Mouse (Mus musculus): Measurements from ENCODE around the gene Sdhaf3. TPM values are rescaled to one million over a fixed set of nuclear protein-coding genes. Genes with fewer than 3 reads are reported as not detected.
"Not testable (repeated sequence)": the region's sequence is repeated elsewhere in the genome, so short reads cannot be mapped to it uniquely, and the experiment has no call there.

Gene Sdhaf3
- total and polyA plus RNA-seq, 3 experiments = 6.0 to 11.6 (median 8.8) TPM

GRCm38 (mm10) chr6:6959234-6959633 lies 3.4 kb downstream of the Sdhaf3 start:
- H3K79me2 ChIP-seq (replicated peaks; ENCODE audit: control insufficient read depth, extremely low read depth, insufficient read depth, poor library complexity, severe bottlenecking); H3K4me3 ChIP-seq (replicated peaks in 1 of 3; ENCODE audit: low read depth in 2 of 3, low read length in 2 of 3, poor library complexity in 1 of 3); in situ Hi-C loops (cut with MboI; ENCODE audit: low pct_ligation_motif_present, low pct_unique_long_range_greater_than_20kb, low sequenced_read_pairs); H3K9me3 ChIP-seq (replicated peaks; ENCODE audit: low read length); H3K9ac ChIP-seq (ENCODE audit: insufficient read depth, low read depth); H3K4me1 ChIP-seq (ENCODE audit: control insufficient read depth in 1 of 2, insufficient read depth in 2 of 2); H3K27me3 ChIP-seq (replicated peaks); H3K27ac ChIP-seq (ENCODE audit: insufficient read depth, low read depth); H3K4me2 ChIP-seq (ENCODE audit: insufficient read depth, low read depth, poor library complexity, severe bottlenecking); DNase-seq (ENCODE audit: extremely low read depth); dilution Hi-C loops (cut with MboI; ENCODE audit: extremely low pct_ligation_motif_present, extremely low pct_unique_long_range_greater_than_20kb, low sequenced_read_pairs): not testable (repeated sequence)
- peak; percentile 89 for TF ChIP-seq MAFK (IDR thresholded peaks at IDR 0.05; ENCODE audit: insufficient replicate concordance, low read length)
- peaks cover 0 to 14% of the 10 kb centered on the region in 2 experiments for H3K36me3 ChIP-seq (replicated peaks in 1 of 2; ENCODE audit: control insufficient read depth in 1 of 2, insufficient read depth in 1 of 2, low read length in 1 of 2)

GRCm38 (mm10) chr6:6997226-6997946 lies 41.6 kb downstream of the Sdhaf3 start:
- no peaks in the 10 kb centered on the region for H3K4me1 ChIP-seq (ENCODE audit: control insufficient read depth in 1 of 2, insufficient read depth in 2 of 2)
- H3K36me3 ChIP-seq (replicated peaks in 1 of 2; ENCODE audit: control insufficient read depth in 1 of 2, insufficient read depth in 1 of 2, low read length in 1 of 2) = no peaks in the 10 kb centered on the region
- H3K4me3 ChIP-seq (replicated peaks in 1 of 3; ENCODE audit: low read depth in 2 of 3, low read length in 2 of 3, poor library complexity in 1 of 3) = no peak overlapping the region
- in situ Hi-C loops (cut with MboI; ENCODE audit: low pct_ligation_motif_present, low pct_unique_long_range_greater_than_20kb, low sequenced_read_pairs) = no loop called here
- no peak overlapping the region for H3K9ac ChIP-seq (ENCODE audit: insufficient read depth, low read depth)
- no peak for DNase-seq (ENCODE audit: extremely low read depth)
- dilution Hi-C loops (cut with MboI; ENCODE audit: extremely low pct_ligation_motif_present, extremely low pct_unique_long_range_greater_than_20kb, low sequenced_read_pairs) = no loop called here
- no peak for TF ChIP-seq JUND (conservative IDR thresholded peaks at IDR 0.05; ENCODE audit: low read depth, low read length)
- no peak for TF ChIP-seq ELF1 (IDR thresholded peaks at IDR 0.05; ENCODE audit: low read depth, low read length)
- no peak for TF ChIP-seq ZKSCAN1 (IDR thresholded peaks at IDR 0.05; ENCODE audit: borderline replicate concordance, low read depth, low read length)
- TF ChIP-seq HCFC1 (IDR thresholded peaks at IDR 0.05; ENCODE audit: low read depth, low read length) = no peak
- no peak for TF ChIP-seq MAX (IDR thresholded peaks at IDR 0.05; ENCODE audit: low read length)
- H3K79me2 ChIP-seq (replicated peaks; ENCODE audit: control insufficient read depth, extremely low read depth, insufficient read depth, poor library complexity, severe bottlenecking) = no peaks in the 10 kb centered on the region
- no peak overlapping the region for H3K4me2 ChIP-seq (ENCODE audit: insufficient read depth, low read depth, poor library complexity, severe bottlenecking)
- no peaks in the 10 kb centered on the region for H3K9me3 ChIP-seq (replicated peaks; ENCODE audit: low read length)
- no peaks in the 10 kb centered on the region for H3K27me3 ChIP-seq (replicated peaks)
- no peak overlapping the region for H3K27ac ChIP-seq (ENCODE audit: insufficient read depth, low read depth)

GRCm38 (mm10) chr6:6997956-6998355 lies 42.2 kb downstream of the Sdhaf3 start:
- dilution Hi-C loops (cut with MboI; ENCODE audit: extremely low pct_ligation_motif_present, extremely low pct_unique_long_range_greater_than_20kb, low sequenced_read_pairs) (no loop called here), in situ Hi-C loops (cut with MboI; ENCODE audit: low pct_ligation_motif_present, low pct_unique_long_range_greater_than_20kb, low sequenced_read_pairs) (no loop called here)

More at GRCm38 (mm10) chr6:6997956-6998355, 42.2 kb downstream of the Sdhaf3 start:
- Histone ChIP-seq H3K27ac (ENCODE audit: insufficient read depth, low read depth) (no peak overlapping the region), H3K4me3 (replicated peaks in 1 of 3; ENCODE audit: low read depth in 2 of 3, low read length in 2 of 3, poor library complexity in 1 of 3) (no peak overlapping the region), H3K4me2 (ENCODE audit: insufficient read depth, low read depth, poor library complexity, severe bottlenecking) (no peak overlapping the region), H3K4me1 (ENCODE audit: control insufficient read depth in 1 of 2, insufficient read depth in 2 of 2) (no peaks in the 10 kb centered on the region), H3K79me2 (replicated peaks; ENCODE audit: control insufficient read depth, extremely low read depth, insufficient read depth, poor library complexity, severe bottlenecking) (no peaks in the 10 kb centered on the region), H3K9me3 (replicated peaks; ENCODE audit: low read length) (no peaks in the 10 kb centered on the region), H3K27me3 (replicated peaks) (no peaks in the 10 kb centered on the region), H3K36me3 (replicated peaks in 1 of 2; ENCODE audit: control insufficient read depth in 1 of 2, insufficient read depth in 1 of 2, low read length in 1 of 2) (no peaks in the 10 kb centered on the region), H3K9ac (ENCODE audit: insufficient read depth, low read depth) (no peak overlapping the region)
- no peak for DNase-seq (ENCODE audit: extremely low read depth)
- TF ChIP-seq USF2 (conservative IDR thresholded peaks at IDR 0.05; ENCODE audit: low read depth, low read length) (no peak), MAFK (IDR thresholded peaks at IDR 0.05; ENCODE audit: insufficient replicate concordance, low read length) (no peak), MXI1 (IDR thresholded peaks at IDR 0.05; ENCODE audit: low read depth, low read length) (no peak), NRF1 (IDR thresholded peaks at IDR 0.05; ENCODE audit: low read depth, low read length) (no peak), PAX5 (IDR thresholded peaks at IDR 0.05; ENCODE audit: low read length) (no peak), USF1 (IDR thresholded peaks at IDR 0.05; ENCODE audit: low read depth, low read length) (no peak), GABPA (IDR thresholded peaks at IDR 0.05; ENCODE audit: insufficient replicate concordance, low read depth, low read length) (no peak), CTCF (conservative IDR thresholded peaks at IDR 0.05 in 1 of 2, IDR thresholded peaks at IDR 0.05 in 1 of 2; ENCODE audit: low read depth in 2 of 2, low read length in 2 of 2) (no peak), POLR2A (IDR thresholded peaks at IDR 0.05; ENCODE audit: low read depth, low read length) (no peak)

Data from CH12.LX (cell line).